8 mouse cellular contexts compared by ENCODE assay signal in the genomic region with DNA sequence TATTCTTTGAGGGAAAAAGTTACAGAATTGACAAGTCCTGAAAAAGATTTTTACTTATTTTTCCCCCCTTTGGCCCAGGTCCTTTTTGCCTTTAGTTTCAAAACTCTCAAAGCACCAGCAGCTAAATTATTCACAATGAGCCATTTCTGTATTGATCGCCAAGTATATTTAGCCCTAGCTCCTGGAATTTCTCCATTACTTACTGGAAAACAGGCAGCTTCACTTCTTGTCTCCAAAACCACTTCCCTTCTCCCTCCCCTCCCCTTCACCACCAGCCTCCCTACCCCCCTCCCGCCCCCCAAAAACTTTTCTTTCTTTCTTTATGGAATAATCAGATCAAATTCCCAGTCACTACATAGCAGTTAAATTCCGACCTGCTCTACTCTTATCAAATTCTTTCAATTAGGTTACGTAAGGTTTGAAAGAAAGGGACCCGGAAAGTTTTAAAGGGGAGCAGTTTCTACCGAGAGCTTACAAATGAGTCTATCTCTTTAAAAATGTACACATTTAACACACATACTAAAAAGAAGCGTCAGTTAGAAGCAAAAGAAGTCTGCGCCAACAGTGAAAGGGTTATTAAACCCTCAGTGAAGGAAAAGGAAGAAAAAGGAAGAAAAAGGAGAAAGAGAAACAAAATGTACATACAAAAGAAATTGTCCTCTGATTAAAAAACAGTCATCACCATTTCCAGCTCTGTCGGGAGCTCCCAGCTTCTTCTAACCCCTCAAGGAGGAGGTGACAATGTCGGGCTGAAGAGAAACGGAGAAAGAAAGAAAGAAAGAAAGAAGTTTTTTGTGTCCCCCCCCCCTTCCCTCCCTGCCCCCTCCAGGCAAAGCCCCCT. TPM values are rescaled to one million over a fixed set of nuclear protein-coding genes. Genes with fewer than 3 reads are reported as not detected.
DNase-seq lines count a peak whose midpoint lies in the region; ATAC-seq and TF ChIP-seq lines count a peak whose summit lies in the region.

No protein-coding gene starts in this region.

- no peaks in the 10 kb centered on the region for H3K4me1 ChIP-seq in brown adipose tissue, adult 24 weeks (ENCODE audit: control insufficient read depth, insufficient read depth, insufficient read length, low read length)
- H3K4me1 ChIP-seq in hindbrain, postnatal 0 days (ENCODE audit: insufficient read depth, low read length): 0 out of 2 replicates have a peak, but pooled peaks cover 3% of the 10 kb centered on the region

- H3K4me2 ChIP-seq in hindbrain, postnatal 0 days (ENCODE audit: low read depth, low read length): peak overlapping the region; percentile 90

- 2% methylated on average over 11 of the region's 11 CpGs for WGBS in hindbrain, postnatal 0 days

- H3K27ac ChIP-seq in brown adipose tissue, adult 24 weeks (replicated peaks; ENCODE audit: low read depth, low read length): no peak overlapping the region
- H3K27ac ChIP-seq in hindbrain, postnatal 0 days: peak overlapping the region; percentile 36; the same call in 1 of the 2 replicates

- H3K4me3 ChIP-seq in brown adipose tissue, adult 24 weeks (ENCODE audit: insufficient read depth, low read depth, low read length): peak overlapping the region; percentile 74
- peak overlapping the region; percentile 64 for H3K4me3 ChIP-seq in hindbrain, postnatal 0 days (ENCODE audit: low read length)

- H3K27me3 ChIP-seq in hindbrain, postnatal 0 days (ENCODE audit: insufficient read depth, low read length): no peaks in the 10 kb centered on the region

- H3K9ac ChIP-seq in hindbrain, postnatal 0 days (replicated peaks; ENCODE audit: low read length): 0 out of 2 replicates have a peak overlapping the region, but pooled peaks have one; percentile 30

- TF ChIP-seq CTCF in hindbrain, postnatal 0 days (IDR thresholded peaks at IDR 0.05; ENCODE audit: low read depth): no peak

- no peaks in the 10 kb centered on the region for H3K9me3 ChIP-seq in hindbrain, postnatal 0 days (ENCODE audit: low read length)

- DNase-seq in kidney, adult 9 months: peak; percentile 5
- no peak for DNase-seq in kidney, postnatal 14 days
- DNase-seq in hindbrain, postnatal 0 days (ENCODE audit: low spot score): no peak
- peak; percentile 38 for DNase-seq in neural tube, embryonic 10.5 days (ENCODE audit: extremely low spot score, low spot score)
- DNase-seq in gastrocnemius, postnatal 25 days: no peak
- DNase-seq in frontal cortex, postnatal 14 days (ENCODE audit: low spot score in 2 of 2): no peak
- no peak for DNase-seq in cerebellum, postnatal 25 days

- no peak for ATAC-seq in hindbrain, postnatal 0 days

- no peaks in the 10 kb centered on the region for H3K36me3 ChIP-seq in hindbrain, postnatal 0 days (ENCODE audit: insufficient read depth, low read length)

RNA-seq across cellular contexts. Expression of a gene that starts 1.8 kb away (rescaled TPM):
- 1.5 and 4.8 TPM in 2 replicates for polyA plus RNA-seq in brown adipose tissue, adult 24 weeks (2012; ENCODE audit: insufficient read depth, insufficient read length, missing spikeins)
- total RNA-seq in hindbrain, postnatal 0 days (2014; rRNA removed): 3.3 and 4.0 TPM in 2 replicates
- 0.94 and 1.8 TPM in 2 replicates for polyA plus RNA-seq in hindbrain, postnatal 0 days (2015; fragmentation: Nextera tagmentation; extraction: Ambion mirVana)
- total RNA-seq in gastrocnemius, postnatal 25 days (2021): 10 to 100 TPM in 1 of 2 experiments, 1 to 10 TPM in 1; 9.1 to 14.5 TPM

Comparison
In these comparisons a context has a peak if more than half of its experiments do, and no peak if none do; other contexts are left out.
1. DNase-seq: peak in kidney, adult 9 months (single experiment) and neural tube, embryonic 10.5 days (single experiment); none in kidney, postnatal 14 days (single experiment), hindbrain, postnatal 0 days (single experiment), gastrocnemius, postnatal 25 days (single experiment), frontal cortex, postnatal 14 days (0 of 2) and cerebellum, postnatal 25 days (0 of 2).